Mouse (Mus musculus): ENCODE measurements around the gene 4930453N24Rik. TPM values are rescaled to one million over a fixed set of nuclear protein-coding genes. Genes with fewer than 3 reads are reported as not detected.

4930453N24Rik gene
- polyA plus RNA-seq, 1 experiment, result 27.8 TPM

DNA sequence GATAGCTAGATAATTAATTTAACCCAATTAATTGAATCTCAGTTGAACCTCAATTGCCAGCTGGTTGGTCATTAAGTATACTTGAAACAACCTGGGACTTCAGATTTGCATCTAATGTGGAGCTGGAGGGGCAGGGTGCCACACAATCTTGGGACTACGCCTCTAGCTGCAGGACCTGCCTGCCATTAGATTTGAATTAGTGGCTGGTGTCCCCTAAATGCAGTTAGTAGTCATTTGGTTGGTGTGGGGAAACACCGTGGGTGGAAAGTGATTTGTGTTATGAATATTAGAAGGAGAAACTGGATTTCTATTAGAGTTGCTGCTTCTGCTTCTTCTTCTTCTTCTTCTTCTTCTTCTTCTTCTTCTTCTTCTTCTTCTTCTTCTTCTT lies 464 bp upstream of the 4930453N24Rik start:
- 81% methylated on average over 2 of the region's 2 CpGs for WGBS
- TF ChIP-seq POLR2A (IDR thresholded peaks at IDR 0.05; ENCODE audit: borderline replicate concordance, control insufficient read depth, low read depth, low read length), result no peak
- Histone ChIP-seq H3K4me1 (ENCODE audit: control insufficient read depth, insufficient read depth, low read length) (no peaks in the 10 kb centered on the region), H3K4me3 (replicated peaks; ENCODE audit: control insufficient read depth, low read depth, low read length) (no peak overlapping the region), H3K27ac (ENCODE audit: control insufficient read depth, insufficient read depth, low read depth, low read length, poor library complexity) (no peak overlapping the region)

DNA sequence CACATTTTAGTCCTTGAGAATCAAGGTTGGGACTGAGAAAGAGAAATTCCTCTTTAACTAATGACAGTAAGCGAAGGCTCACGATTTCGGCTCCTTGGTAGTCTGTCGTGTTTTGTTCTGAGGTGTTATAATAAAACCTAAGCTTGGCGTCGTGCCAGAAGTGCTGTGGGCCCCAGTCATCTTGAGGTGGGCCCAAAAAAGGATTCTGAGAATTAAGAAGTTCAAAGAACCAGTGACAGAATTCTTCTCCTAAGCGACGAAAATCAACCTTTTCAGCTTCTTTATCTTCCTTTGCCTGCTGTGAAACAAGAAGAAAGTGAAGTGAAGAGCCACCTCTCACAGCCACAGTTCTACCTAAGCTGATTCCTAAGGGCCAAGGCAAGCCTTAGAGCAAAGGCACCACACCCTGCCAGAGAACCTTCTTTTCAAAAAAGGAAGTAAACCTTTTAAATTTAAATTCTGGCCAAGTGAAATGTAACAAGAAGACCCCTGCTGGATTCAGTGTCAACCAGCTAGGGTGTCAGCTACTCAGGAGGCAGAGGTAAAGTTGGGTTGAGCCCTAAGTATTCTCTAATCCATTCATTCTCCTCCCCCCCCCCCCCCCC lies 4.2 kb downstream of the 4930453N24Rik start:
- no peaks in the 10 kb centered on the region for H3K4me1 ChIP-seq (ENCODE audit: control insufficient read depth, insufficient read depth, low read length)
- TF ChIP-seq CTCF (IDR thresholded peaks at IDR 0.05; ENCODE audit: control insufficient read depth, insufficient read depth, low read length), result no peak
- TF ChIP-seq POLR2A (IDR thresholded peaks at IDR 0.05; ENCODE audit: borderline replicate concordance, control insufficient read depth, low read depth, low read length), result no peak
- WGBS, result 86% methylated on average over 8 of the region's 8 CpGs
- no peak overlapping the region for H3K4me3 ChIP-seq (replicated peaks; ENCODE audit: control insufficient read depth, low read depth, low read length)
- H3K27ac ChIP-seq (ENCODE audit: control insufficient read depth, insufficient read depth, low read depth, low read length, poor library complexity), result no peak overlapping the region

DNA sequence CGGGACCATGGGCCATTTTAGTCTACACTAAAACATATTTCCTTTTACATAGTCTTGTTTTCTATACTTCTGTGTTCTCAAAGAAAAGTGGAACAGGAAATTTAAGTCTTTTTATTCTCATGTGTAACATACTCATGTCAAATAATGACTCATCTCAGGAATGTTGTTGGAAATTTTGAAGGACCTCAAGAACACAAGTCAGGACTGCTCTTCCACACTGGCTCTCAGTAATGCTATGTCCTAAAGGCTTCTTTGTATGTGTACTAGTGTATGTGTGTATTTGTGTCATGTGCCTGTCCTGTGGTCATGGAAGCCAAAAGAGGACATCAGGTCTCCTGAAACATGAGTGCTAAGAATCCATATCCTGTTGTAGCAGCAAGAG lies 11.7 kb downstream of the 4930453N24Rik start:
- H3K4me3 ChIP-seq (replicated peaks; ENCODE audit: control insufficient read depth, low read depth, low read length), result no peak overlapping the region
- WGBS, result 2% methylated on average over 1 of the region's 1 CpGs
- H3K4me1 ChIP-seq (ENCODE audit: control insufficient read depth, insufficient read depth, low read length), result peaks cover 1% of the 10 kb centered on the region; the same call in 1 of the 2 replicates
- TF ChIP-seq CTCF (IDR thresholded peaks at IDR 0.05; ENCODE audit: control insufficient read depth, insufficient read depth, low read length) (no peak), POLR2A (IDR thresholded peaks at IDR 0.05; ENCODE audit: borderline replicate concordance, control insufficient read depth, low read depth, low read length) (no peak)
- H3K27ac ChIP-seq (ENCODE audit: control insufficient read depth, insufficient read depth, low read depth, low read length, poor library complexity), result no peak overlapping the region

DNA sequence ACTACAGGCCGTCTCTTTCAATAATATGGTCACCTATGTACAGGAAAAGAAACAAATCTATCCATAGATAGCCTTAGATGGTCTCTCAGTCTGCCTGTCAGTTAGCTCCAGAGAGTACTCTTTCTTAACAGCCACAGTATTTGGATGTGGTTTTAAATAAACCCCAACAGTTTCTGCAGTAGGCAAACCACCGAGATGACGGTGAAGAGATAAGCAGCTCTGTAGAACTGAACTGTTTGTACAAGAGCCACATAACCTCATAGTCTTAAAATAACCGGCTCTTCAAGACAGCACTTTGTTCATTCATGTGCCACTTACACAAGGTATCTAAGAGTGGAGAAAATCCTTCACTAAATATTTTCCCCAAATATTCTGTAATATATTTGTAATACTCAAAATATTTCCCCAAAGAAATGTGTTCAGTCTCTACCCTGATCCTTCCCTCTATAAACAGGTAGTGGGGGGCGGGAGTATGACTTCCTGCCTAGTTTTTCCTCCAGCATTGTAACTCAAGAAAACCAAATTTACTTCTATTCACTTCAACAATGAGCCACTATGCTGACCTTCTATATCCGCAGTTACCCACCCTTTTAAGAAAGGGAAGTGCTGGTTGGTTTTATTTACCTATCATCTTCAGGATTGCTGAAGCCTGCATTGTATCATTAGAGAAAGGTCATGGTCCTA lies 12.3 kb downstream of the 4930453N24Rik start:
- H3K27ac ChIP-seq (ENCODE audit: control insufficient read depth, insufficient read depth, low read depth, low read length, poor library complexity), result no peak overlapping the region
- TF ChIP-seq POLR2A (IDR thresholded peaks at IDR 0.05; ENCODE audit: borderline replicate concordance, control insufficient read depth, low read depth, low read length) (no peak), CTCF (IDR thresholded peaks at IDR 0.05; ENCODE audit: control insufficient read depth, insufficient read depth, low read length) (no peak)
- peaks cover 1% of the 10 kb centered on the region; the same call in 1 of the 2 replicates for H3K4me1 ChIP-seq (ENCODE audit: control insufficient read depth, insufficient read depth, low read length)
- 4% methylated on average over 6 of the region's 6 CpGs for WGBS
- H3K4me3 ChIP-seq (replicated peaks; ENCODE audit: control insufficient read depth, low read depth, low read length), result no peak overlapping the region

DNA sequence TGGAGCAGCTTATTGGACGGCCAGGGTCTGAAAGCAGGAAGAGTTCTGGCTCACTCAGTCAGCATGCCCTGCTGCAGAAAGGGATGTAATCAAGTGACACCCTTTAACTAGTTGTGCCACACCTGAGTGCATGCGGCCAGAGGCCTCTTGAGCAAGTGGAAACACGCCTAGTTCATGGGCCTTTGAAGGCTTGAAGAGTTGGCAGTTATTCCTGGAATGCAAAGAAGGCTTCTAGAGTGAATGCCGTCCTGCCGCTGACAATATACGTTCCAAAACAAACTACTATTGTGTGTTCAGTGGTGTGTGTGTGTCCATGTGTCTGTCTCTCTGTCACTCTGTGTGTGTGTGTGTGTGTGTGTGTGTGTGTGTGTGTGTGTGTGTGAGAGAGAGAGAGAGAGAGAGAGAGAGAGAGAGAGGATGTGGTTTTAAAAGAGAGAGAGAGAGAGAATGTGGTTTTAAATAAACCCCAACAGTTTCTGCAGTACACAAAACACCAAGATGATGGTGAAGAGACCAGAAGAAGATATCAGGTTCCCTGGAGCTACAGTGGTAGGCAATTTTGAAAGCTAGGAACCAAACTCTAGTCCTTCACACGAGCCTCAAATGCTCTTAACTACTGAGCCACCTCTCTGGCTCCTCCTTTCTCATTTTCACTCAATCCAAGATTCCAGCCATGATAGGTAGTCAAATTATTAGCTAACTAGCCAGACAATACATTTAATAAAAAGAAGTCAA lies 13.1 kb downstream of the 4930453N24Rik start:
- 60% methylated on average over 7 of the region's 7 CpGs for WGBS

DNA sequence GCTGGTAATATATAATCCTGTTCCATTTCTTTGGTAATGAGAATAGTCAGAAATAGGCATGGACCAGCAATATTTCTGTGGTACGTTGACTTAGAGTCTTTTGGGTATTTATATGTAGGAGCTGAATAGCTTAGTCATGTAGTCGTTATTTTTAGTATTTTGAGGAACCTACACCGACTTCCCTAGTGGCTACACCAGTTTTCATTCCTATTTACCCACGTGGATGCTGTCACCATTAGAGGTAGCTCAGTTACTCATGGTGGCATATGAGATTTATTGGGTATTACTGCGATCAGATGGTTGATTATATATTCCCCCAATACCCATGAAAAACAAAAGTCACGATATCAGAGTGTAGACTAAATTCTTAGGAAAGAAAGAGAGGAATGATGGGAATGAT lies 14.6 kb downstream of the 4930453N24Rik start:
- 16% methylated on average over 6 of the region's 6 CpGs for WGBS
- no peak overlapping the region for H3K27ac ChIP-seq (ENCODE audit: control insufficient read depth, insufficient read depth, low read depth, low read length, poor library complexity)
- TF ChIP-seq CTCF (IDR thresholded peaks at IDR 0.05; ENCODE audit: control insufficient read depth, insufficient read depth, low read length), result no peak
- TF ChIP-seq POLR2A (IDR thresholded peaks at IDR 0.05; ENCODE audit: borderline replicate concordance, control insufficient read depth, low read depth, low read length), result no peak
- no peak overlapping the region for H3K4me3 ChIP-seq (replicated peaks; ENCODE audit: control insufficient read depth, low read depth, low read length)
- H3K4me1 ChIP-seq (ENCODE audit: control insufficient read depth, insufficient read depth, low read length), result peaks cover 1% of the 10 kb centered on the region; the same call in 1 of the 2 replicates

More for the DNA sequence above, 13.1 kb downstream of the 4930453N24Rik start:
- H3K4me1 ChIP-seq (ENCODE audit: control insufficient read depth, insufficient read depth, low read length), result peaks cover 1% of the 10 kb centered on the region; the same call in 1 of the 2 replicates
- H3K4me3 ChIP-seq (replicated peaks; ENCODE audit: control insufficient read depth, low read depth, low read length), result no peak overlapping the region
- H3K27ac ChIP-seq (ENCODE audit: control insufficient read depth, insufficient read depth, low read depth, low read length, poor library complexity), result no peak overlapping the region
- no peak for TF ChIP-seq CTCF (IDR thresholded peaks at IDR 0.05; ENCODE audit: control insufficient read depth, insufficient read depth, low read length)
- no peak for TF ChIP-seq POLR2A (IDR thresholded peaks at IDR 0.05; ENCODE audit: borderline replicate concordance, control insufficient read depth, low read depth, low read length)

DNA sequence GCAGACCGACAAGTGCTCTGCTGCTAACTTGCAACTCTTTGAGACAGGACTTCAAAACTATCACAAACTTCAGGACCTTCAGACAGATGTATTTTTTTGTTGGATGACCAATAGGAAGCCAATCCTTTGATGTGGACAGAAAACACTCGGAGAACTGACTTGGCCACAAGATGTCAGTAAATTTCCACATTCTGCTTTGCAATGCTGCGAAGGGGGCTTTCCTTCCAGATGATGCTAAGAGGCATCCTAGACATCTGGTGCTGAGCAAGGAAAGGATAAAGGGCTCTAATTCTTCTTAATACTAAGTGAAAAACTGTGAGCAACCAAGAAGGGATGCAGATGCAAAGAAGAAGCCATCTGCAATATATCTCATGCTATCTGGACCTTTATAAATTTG lies 16.2 kb downstream of the 4930453N24Rik start:
- 36% methylated on average over 3 of the region's 3 CpGs for WGBS
- TF ChIP-seq POLR2A (IDR thresholded peaks at IDR 0.05; ENCODE audit: borderline replicate concordance, control insufficient read depth, low read depth, low read length) (no peak), CTCF (IDR thresholded peaks at IDR 0.05; ENCODE audit: control insufficient read depth, insufficient read depth, low read length) (no peak)
- Histone ChIP-seq H3K4me1 (ENCODE audit: control insufficient read depth, insufficient read depth, low read length) (peaks cover 1% of the 10 kb centered on the region; the same call in 1 of the 2 replicates), H3K27ac (ENCODE audit: control insufficient read depth, insufficient read depth, low read depth, low read length, poor library complexity) (no peak overlapping the region), H3K4me3 (replicated peaks; ENCODE audit: control insufficient read depth, low read depth, low read length) (no peak overlapping the region)

DNA sequence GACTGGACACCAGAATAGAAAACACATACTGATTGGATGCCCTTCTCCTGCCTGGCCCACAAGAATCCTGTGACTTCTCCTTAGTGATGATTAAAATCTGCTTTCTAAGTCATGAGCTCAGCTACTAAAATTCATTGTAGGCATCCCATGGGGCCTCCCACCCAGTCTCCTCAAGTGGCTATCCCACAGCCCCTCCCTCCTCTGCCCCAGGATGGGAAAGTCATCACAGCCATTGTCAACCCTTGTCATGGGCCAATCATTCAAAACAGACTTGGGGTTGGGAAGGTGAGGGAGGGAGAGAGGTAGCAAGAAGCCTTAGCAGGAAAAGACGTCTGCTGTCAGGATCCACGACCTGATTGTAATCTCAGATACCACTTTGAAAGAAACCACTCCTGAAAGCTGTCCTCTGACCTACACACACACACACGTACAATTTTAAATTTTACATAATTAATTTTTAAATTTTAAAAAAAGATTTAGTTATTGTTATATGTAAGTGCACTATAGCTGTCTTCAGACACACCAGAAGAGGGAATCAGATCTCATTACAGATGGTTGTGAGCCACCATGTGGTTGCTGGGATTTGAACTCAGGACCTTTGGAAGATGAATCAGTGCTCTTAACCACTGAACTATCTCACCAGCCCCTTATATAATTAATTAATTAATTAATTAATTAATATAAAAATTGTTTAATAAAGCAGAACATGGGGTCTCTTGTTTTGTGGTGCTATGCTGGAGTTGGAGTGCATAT lies 16.8 kb downstream of the 4930453N24Rik start:
- TF ChIP-seq CTCF (IDR thresholded peaks at IDR 0.05; ENCODE audit: control insufficient read depth, insufficient read depth, low read length), result no peak
- TF ChIP-seq POLR2A (IDR thresholded peaks at IDR 0.05; ENCODE audit: borderline replicate concordance, control insufficient read depth, low read depth, low read length), result no peak
- no peak overlapping the region for H3K4me3 ChIP-seq (replicated peaks; ENCODE audit: control insufficient read depth, low read depth, low read length)
- no peak overlapping the region for H3K27ac ChIP-seq (ENCODE audit: control insufficient read depth, insufficient read depth, low read depth, low read length, poor library complexity)
- peaks cover 1% of the 10 kb centered on the region; the same call in 1 of the 2 replicates for H3K4me1 ChIP-seq (ENCODE audit: control insufficient read depth, insufficient read depth, low read length)
- 61% methylated on average over 3 of the region's 3 CpGs for WGBS
